Mouse (Mus musculus) limb, embryonic 12.5 days (tissue): Measurements from ENCODE around the gene Slc39a2. TPM values are rescaled to one million over a fixed set of nuclear protein-coding genes. Genes with fewer than 3 reads are reported as not detected.

Experiments
- ATAC-seq: fragments of 200-750 bp; cut with Nextera tagmentation; 2 replicates; pipeline ENCODE4 v1.8.0; 2017; ENCODE audit warnings: low read depth, moderate TSS enrichment; ENCODE audit not compliant: insufficient number of reproducible peaks, insufficient read depth, low FRiP score, low TSS enrichment
- H3K27ac ChIP-seq: fragments of 300-500 bp; sonication (generic); 2 replicates; pipeline ENCODE4 v1.5.1; 2016; ENCODE audit warnings: mild to moderate bottlenecking, moderate library complexity
- H3K27me3 ChIP-seq: fragments of 300-500 bp; sonication (generic); 2 replicates; pipeline ENCODE4 v1.6.1; 2016; ENCODE audit warnings: mild to moderate bottlenecking, moderate library complexity
- H3K36me3 ChIP-seq: fragments of 300-500 bp; sonication (generic); 2 replicates; pipeline ENCODE4 v1.6.1; 2016; ENCODE audit warnings: mild to moderate bottlenecking, moderate library complexity
- H3K4me1 ChIP-seq: fragments of 300-500 bp; sonication (generic); replicated peaks from 2 replicates; pipeline ENCODE4 v1.6.1; 2016
- H3K4me2 ChIP-seq: fragments of 300-500 bp; sonication (generic); 2 replicates; pipeline ENCODE4 v1.6.1; 2016; ENCODE audit warnings: mild to moderate bottlenecking, moderate library complexity
- H3K4me3 ChIP-seq: fragments of 300-500 bp; sonication (generic); replicated peaks from 2 replicates; pipeline ENCODE4 v1.5.1; 2016; ENCODE audit warnings: mild to moderate bottlenecking
- H3K9ac ChIP-seq: fragments of 300-500 bp; sonication (generic); replicated peaks from 2 replicates; pipeline ENCODE4 v1.6.1; 2016; ENCODE audit warnings: mild to moderate bottlenecking, moderate library complexity
- H3K9me3 ChIP-seq: fragments of 300-500 bp; sonication (generic); 2 replicates; pipeline ENCODE4 v1.6.1; 2016; ENCODE audit warnings: mild to moderate bottlenecking, moderate library complexity
- WGBS: fragments of 180-500 bp; shearing (Covaris S2); methylation state at CpG from one replicate; pipeline ENCODE4 v1.1.7; 2016; 5-methylcytosine and 5-hydroxymethylcytosine counted together
- polyA plus RNA-seq: library from polyadenylated mRNA; unstranded; fragments of >200 nt; fragmentation: Nextera tagmentation; extraction: Ambion mirVana; gene quantifications from 2 replicates; pipeline ENCODE4 v1.2.1, GENCODE M21; 2016

Slc39a2 gene
- polyA plus RNA-seq, 1 experiment from 2014 or later: 0.48 TPM

- Histone ChIP-seq H3K9me3 (no peaks in the 10 kb centered on the region), H3K9ac (peak overlapping the region; percentile 70; the same call in 1 of the 2 replicates), H3K4me2 (peak overlapping the region; percentile 84), H3K36me3 (peaks cover 26% of the 10 kb centered on the region), H3K27ac (peak overlapping the region; percentile 86), H3K4me1 (peaks cover 12% of the 10 kb centered on the region), H3K4me3 (peak overlapping the region; percentile 74), H3K27me3 (no peaks in the 10 kb centered on the region)
- 3% methylated on average over 14 of the region's 14 CpGs for WGBS
- peak; percentile 26 for ATAC-seq
Measured at GRCm38 (mm10) chr14:51884031-51884544, 8.6 kb upstream of the Slc39a2 start.

- Histone ChIP-seq H3K9ac (peak within 1 kb of the TSS; percentile 70), H3K27me3 (no peaks in the 10 kb centered on the region), H3K4me3 (peak within 1 kb of the TSS; percentile 74), H3K4me2 (peak within 1 kb of the TSS; percentile 84), H3K27ac (peak within 1 kb of the TSS; percentile 86), H3K4me1 (peaks cover 12% of the 10 kb centered on the region), H3K9me3 (no peaks in the 10 kb centered on the region), H3K36me3 (peaks cover 33% of the 10 kb centered on the region)
- ATAC-seq: peak; percentile 95
- under 1% methylated on average over 43 of the region's 43 CpGs for WGBS
Measured at GRCm38 (mm10) chr14:51884598-51885331, 7.9 kb upstream of the Slc39a2 start, which contains the start of gene Mettl17. Mettl17 (plus strand) TSS chr14:51884842.

GRCm38 (mm10) chr14:51886051-51886450, 6.6 kb upstream of the Slc39a2 start:
- no peak overlapping the region for H3K9ac ChIP-seq

GRCm38 (mm10) chr14:51889833-51890232, 2.9 kb upstream of the Slc39a2 start:
- Histone ChIP-seq H3K9ac (no peak overlapping the region), H3K27me3 (no peaks in the 10 kb centered on the region), H3K4me3 (no peak overlapping the region), H3K36me3 (peaks cover 62% of the 10 kb centered on the region), H3K4me2 (no peak overlapping the region), H3K9me3 (no peaks in the 10 kb centered on the region), H3K27ac (no peak overlapping the region), H3K4me1 (peaks cover 12% of the 10 kb centered on the region)
- WGBS: 90% methylated on average over 6 of the region's 6 CpGs
- no peak for ATAC-seq

More at GRCm38 (mm10) chr14:51886051-51886450, 6.6 kb upstream of the Slc39a2 start:
- Histone ChIP-seq H3K4me2 (peak overlapping the region; percentile 84), H3K27ac (no peak overlapping the region), H3K36me3 (peaks cover 46% of the 10 kb centered on the region), H3K27me3 (no peaks in the 10 kb centered on the region), H3K9me3 (no peaks in the 10 kb centered on the region), H3K4me1 (peaks cover 12% of the 10 kb centered on the region), H3K4me3 (peak overlapping the region; percentile 74)
- ATAC-seq: no peak
- WGBS: 70% methylated on average over 6 of the region's 6 CpGs

- 23% methylated on average over 10 of the region's 10 CpGs for WGBS
- Histone ChIP-seq H3K27ac (no peak overlapping the region), H3K4me1 (no peaks in the 10 kb centered on the region; the same call in 1 of the 2 replicates), H3K4me2 (no peak overlapping the region), H3K9ac (no peak overlapping the region), H3K36me3 (peaks cover 48% of the 10 kb centered on the region), H3K4me3 (no peak overlapping the region), H3K27me3 (no peaks in the 10 kb centered on the region), H3K9me3 (no peaks in the 10 kb centered on the region)
- ATAC-seq: peak; percentile 24; the same call in 1 of the 2 replicates
Measured at GRCm38 (mm10) chr14:51893094-51893794, 555 bp downstream of the Slc39a2 start.

GRCm38 (mm10) chr14:51893809-51894208, 1.1 kb downstream of the Slc39a2 start:
- no peak for ATAC-seq
- Histone ChIP-seq H3K9me3 (no peaks in the 10 kb centered on the region), H3K4me3 (no peak overlapping the region), H3K4me1 (no peaks in the 10 kb centered on the region; the same call in 1 of the 2 replicates), H3K27me3 (no peaks in the 10 kb centered on the region), H3K9ac (no peak overlapping the region), H3K36me3 (peaks cover 43% of the 10 kb centered on the region), H3K4me2 (no peak overlapping the region), H3K27ac (no peak overlapping the region)
- 50% methylated on average over 3 of the region's 3 CpGs for WGBS

GRCm38 (mm10) chr14:51895071-51895470, 2.4 kb downstream of the Slc39a2 start:
- peaks cover 30% of the 10 kb centered on the region for H3K36me3 ChIP-seq
- no peak for ATAC-seq
- H3K27ac ChIP-seq: no peak overlapping the region
- H3K9ac ChIP-seq: 0 out of 2 replicates have a peak overlapping the region, but pooled peaks have one; percentile 8
- H3K27me3 ChIP-seq: no peaks in the 10 kb centered on the region
- no peaks in the 10 kb centered on the region for H3K9me3 ChIP-seq
- H3K4me1 ChIP-seq: no peaks in the 10 kb centered on the region; the same call in 1 of the 2 replicates
- H3K4me3 ChIP-seq: no peak overlapping the region
- H3K4me2 ChIP-seq: no peak overlapping the region
- WGBS: 77% methylated on average over 14 of the region's 14 CpGs

- Histone ChIP-seq H3K27ac (no peak overlapping the region), H3K36me3 (peaks cover 21% of the 10 kb centered on the region), H3K9ac (no peak overlapping the region), H3K4me2 (no peak overlapping the region), H3K27me3 (no peaks in the 10 kb centered on the region), H3K9me3 (no peaks in the 10 kb centered on the region), H3K4me1 (no peaks in the 10 kb centered on the region; the same call in 1 of the 2 replicates), H3K4me3 (no peak overlapping the region)
- 82% methylated on average over 6 of the region's 6 CpGs for WGBS
- ATAC-seq: no peak
Measured at GRCm38 (mm10) chr14:51896019-51896418, 3.3 kb downstream of the Slc39a2 start.

- H3K4me2 ChIP-seq: no peak overlapping the region
- H3K9me3 ChIP-seq: no peaks in the 10 kb centered on the region
- WGBS: 78% methylated on average over 8 of the region's 8 CpGs
- no peaks in the 10 kb centered on the region; the same call in 1 of the 2 replicates for H3K4me1 ChIP-seq
- ATAC-seq: no peak
- no peaks in the 10 kb centered on the region for H3K27me3 ChIP-seq
- no peak overlapping the region for H3K27ac ChIP-seq
- peaks cover 14% of the 10 kb centered on the region for H3K36me3 ChIP-seq
- H3K4me3 ChIP-seq: no peak overlapping the region
- no peak overlapping the region for H3K9ac ChIP-seq
Measured at GRCm38 (mm10) chr14:51896539-51897170, 4.0 kb downstream of the Slc39a2 start.

GRCm38 (mm10) chr14:51899351-51899750, 6.7 kb downstream of the Slc39a2 start:
- 0 out of 2 replicates have a peak, but pooled peaks cover 4% of the 10 kb centered on the region for H3K36me3 ChIP-seq
- 95% methylated on average over 1 of the region's 1 CpGs for WGBS
- H3K9ac ChIP-seq: no peak overlapping the region

More at GRCm38 (mm10) chr14:51899351-51899750, 6.7 kb downstream of the Slc39a2 start:
- H3K4me2 ChIP-seq: no peak overlapping the region
- H3K4me1 ChIP-seq: no peaks in the 10 kb centered on the region
- no peaks in the 10 kb centered on the region for H3K27me3 ChIP-seq
- no peak for ATAC-seq
- no peak overlapping the region for H3K4me3 ChIP-seq
- H3K9me3 ChIP-seq: no peaks in the 10 kb centered on the region
- no peak overlapping the region for H3K27ac ChIP-seq
